Mouse (Mus musculus): ENCODE results near the gene Kpna3. TPM values are rescaled to one million over a fixed set of nuclear protein-coding genes. Genes with fewer than 3 reads are reported as not detected.
"Not testable (repeated sequence)": the region's sequence is repeated elsewhere in the genome, so short reads cannot be mapped to it uniquely, and the experiment has no call there.

Kpna3 gene
- polyA plus RNA-seq, 1 experiment from 2014 or later = 109 TPM

DNA sequence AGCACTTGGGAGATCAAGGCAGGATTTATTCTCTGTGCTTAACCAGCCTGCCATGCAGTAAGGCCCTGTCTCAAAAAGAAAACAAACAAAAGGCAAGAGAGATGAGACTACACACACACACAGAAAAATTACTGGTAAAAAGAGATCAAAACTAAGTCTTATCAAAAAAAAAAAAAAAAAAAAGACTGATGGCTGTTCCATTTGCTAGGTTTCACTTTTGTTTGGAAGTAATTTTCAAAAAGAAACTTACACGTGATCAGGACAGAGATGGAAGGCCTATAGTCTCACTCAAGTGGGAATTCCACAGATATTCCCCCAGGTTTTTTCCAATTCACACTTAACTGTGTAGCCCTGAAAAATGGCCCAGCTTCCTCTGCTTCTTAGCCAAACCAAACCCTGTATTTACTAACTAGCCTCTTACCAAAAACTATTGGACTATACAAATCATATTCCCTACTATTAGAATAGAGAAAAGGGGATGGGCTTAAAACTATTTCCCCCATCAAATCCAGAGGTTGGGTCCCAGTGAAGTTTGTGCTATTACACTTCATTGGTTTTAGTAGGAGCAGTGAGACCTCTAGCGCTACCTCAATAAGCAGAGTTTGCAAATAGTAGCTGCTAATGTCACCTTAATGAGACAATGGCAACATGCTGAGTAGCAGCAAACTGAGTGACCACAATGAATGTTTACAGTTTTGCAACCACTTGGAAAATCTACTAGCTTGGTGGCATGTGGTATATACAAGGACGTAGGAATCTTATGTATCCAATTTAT lies 1.3 kb downstream of the Kpna3 start:
- Histone ChIP-seq H3K9me3 (ENCODE audit: control insufficient read depth, low read length) (no peaks in the 10 kb centered on the region), H3K4me1 (ENCODE audit: control insufficient read depth, insufficient read depth, low read length) (peaks cover 8% of the 10 kb centered on the region), H3K27me3 (ENCODE audit: control insufficient read depth, insufficient read depth, low read length) (no peaks in the 10 kb centered on the region), H3K27ac (ENCODE audit: low read depth, low read length) (no peak overlapping the region; the same call in 1 of the 2 replicates), H3K36me3 (ENCODE audit: control insufficient read depth, insufficient read depth, low read length) (no peaks in the 10 kb centered on the region), H3K9ac (ENCODE audit: low read length) (peak overlapping the region; percentile 93; the same call in 1 of the 2 replicates), H3K4me2 (ENCODE audit: low read depth) (peak overlapping the region; percentile 39), H3K4me3 (ENCODE audit: low read depth, low read length) (peak overlapping the region; percentile 92)
- DNase-seq (ENCODE audit: low spot score) (no peak), ATAC-seq (ENCODE audit: insufficient read depth, low FRiP score, low TSS enrichment) (no peak)
- WGBS = 19% methylated on average over 3 of the region's 3 CpGs

DNA sequence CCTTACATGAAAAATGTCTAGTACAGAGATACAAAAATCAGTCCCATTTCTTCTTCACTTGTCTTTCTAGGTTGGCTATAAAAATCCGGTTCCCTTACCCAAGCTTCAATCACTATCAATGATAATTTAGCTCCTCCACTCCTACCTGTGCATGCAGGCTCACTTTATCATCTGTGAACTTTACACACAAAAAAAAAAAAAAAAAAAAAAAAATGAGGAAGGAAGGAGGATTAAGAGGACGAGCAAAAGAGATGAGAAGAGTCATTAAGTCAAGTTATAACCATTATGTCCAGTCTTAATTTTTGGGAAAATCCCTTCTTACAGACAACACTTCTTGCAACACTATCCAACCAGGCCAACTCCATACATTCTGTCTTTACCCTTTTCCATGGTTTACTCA lies 2.8 kb downstream of the Kpna3 start:
- Histone ChIP-seq H3K4me2 (ENCODE audit: low read depth) (no peak overlapping the region), H3K4me1 (ENCODE audit: control insufficient read depth, insufficient read depth, low read length) (peaks cover 8% of the 10 kb centered on the region), H3K27ac (ENCODE audit: low read depth, low read length) (no peak overlapping the region), H3K27me3 (ENCODE audit: control insufficient read depth, insufficient read depth, low read length) (no peaks in the 10 kb centered on the region), H3K9me3 (ENCODE audit: control insufficient read depth, low read length) (no peaks in the 10 kb centered on the region), H3K9ac (ENCODE audit: low read length) (no peak overlapping the region), H3K4me3 (ENCODE audit: low read depth, low read length) (no peak overlapping the region), H3K36me3 (ENCODE audit: control insufficient read depth, insufficient read depth, low read length) (no peaks in the 10 kb centered on the region)
- ATAC-seq (ENCODE audit: insufficient read depth, low FRiP score, low TSS enrichment) = no peak
- 85% methylated on average over 2 of the region's 2 CpGs for WGBS
- DNase-seq (ENCODE audit: low spot score) = no peak

DNA sequence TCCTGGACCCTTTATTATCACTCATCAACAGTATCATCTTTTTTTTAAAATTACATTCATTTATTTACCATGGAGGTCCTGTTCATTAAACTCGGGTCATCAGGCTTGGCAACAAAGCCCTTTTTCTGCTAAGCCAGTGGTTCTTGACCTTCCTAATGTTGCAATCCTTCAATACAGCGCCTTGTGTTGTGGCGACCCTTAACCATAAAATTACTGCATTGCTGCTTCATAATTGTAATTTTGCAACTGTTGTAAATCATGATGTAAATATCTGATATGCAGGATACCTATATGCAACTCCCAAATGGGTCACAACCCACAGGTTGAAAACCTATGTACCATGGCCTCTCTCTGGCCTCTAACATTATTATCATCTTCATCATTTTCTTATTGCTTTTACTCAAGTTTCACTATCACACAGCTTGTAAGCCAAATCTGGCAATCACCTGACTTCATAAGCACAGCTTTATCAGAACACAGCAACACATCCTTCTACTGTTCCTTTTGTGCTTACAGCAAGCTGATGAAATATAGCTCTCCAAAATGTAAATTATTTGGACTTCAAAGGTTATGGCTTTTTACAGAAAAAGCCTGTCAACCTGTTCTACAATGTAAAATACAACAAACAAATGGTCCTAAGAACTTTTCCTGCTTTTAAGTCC lies 11.4 kb downstream of the Kpna3 start:
- Histone ChIP-seq H3K27me3 (ENCODE audit: control insufficient read depth, insufficient read depth, low read length) (no peaks in the 10 kb centered on the region), H3K4me1 (ENCODE audit: control insufficient read depth, insufficient read depth, low read length) (no peaks in the 10 kb centered on the region), H3K27ac (ENCODE audit: low read depth, low read length) (no peak overlapping the region), H3K4me2 (ENCODE audit: low read depth) (no peak overlapping the region), H3K9me3 (ENCODE audit: control insufficient read depth, low read length) (no peaks in the 10 kb centered on the region), H3K9ac (ENCODE audit: low read length) (no peak overlapping the region), H3K36me3 (ENCODE audit: control insufficient read depth, insufficient read depth, low read length) (no peaks in the 10 kb centered on the region), H3K4me3 (ENCODE audit: low read depth, low read length) (no peak overlapping the region)
- DNase-seq (ENCODE audit: low spot score) (no peak), ATAC-seq (ENCODE audit: insufficient read depth, low FRiP score, low TSS enrichment) (no peak)
- WGBS = 74% methylated on average over 3 of the region's 3 CpGs

DNA sequence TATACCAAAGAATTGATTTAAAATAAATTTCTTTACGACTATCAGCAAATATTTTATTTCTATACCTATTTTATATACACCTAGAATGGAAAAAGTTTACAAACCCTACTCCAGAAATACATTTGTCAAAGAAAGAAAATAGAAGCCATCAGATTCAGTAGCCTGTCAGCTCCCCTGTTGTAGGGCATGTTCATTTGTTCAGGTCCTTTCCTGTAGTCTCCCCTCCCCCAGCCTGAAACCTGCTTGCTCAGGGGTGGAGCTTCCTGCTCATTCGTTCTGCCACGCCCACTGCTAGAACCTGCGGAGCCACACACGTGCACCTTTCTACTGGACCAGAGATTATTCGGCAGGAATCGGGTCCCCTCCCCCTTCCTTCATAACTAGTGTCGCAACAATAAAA lies 12.6 kb downstream of the Kpna3 start:
- not testable (repeated sequence) for H3K4me3 ChIP-seq (ENCODE audit: low read depth, low read length); H3K9me3 ChIP-seq (ENCODE audit: control insufficient read depth, low read length); H3K4me2 ChIP-seq (ENCODE audit: low read depth); DNase-seq (ENCODE audit: low spot score); ATAC-seq (ENCODE audit: insufficient read depth, low FRiP score, low TSS enrichment); H3K4me1 ChIP-seq (ENCODE audit: control insufficient read depth, insufficient read depth, low read length); H3K27ac ChIP-seq (ENCODE audit: low read depth, low read length); H3K9ac ChIP-seq (ENCODE audit: low read length); H3K27me3 ChIP-seq (ENCODE audit: control insufficient read depth, insufficient read depth, low read length); H3K36me3 ChIP-seq (ENCODE audit: control insufficient read depth, insufficient read depth, low read length)
- 89% methylated on average over 1 of the region's 8 CpGs for WGBS

DNA sequence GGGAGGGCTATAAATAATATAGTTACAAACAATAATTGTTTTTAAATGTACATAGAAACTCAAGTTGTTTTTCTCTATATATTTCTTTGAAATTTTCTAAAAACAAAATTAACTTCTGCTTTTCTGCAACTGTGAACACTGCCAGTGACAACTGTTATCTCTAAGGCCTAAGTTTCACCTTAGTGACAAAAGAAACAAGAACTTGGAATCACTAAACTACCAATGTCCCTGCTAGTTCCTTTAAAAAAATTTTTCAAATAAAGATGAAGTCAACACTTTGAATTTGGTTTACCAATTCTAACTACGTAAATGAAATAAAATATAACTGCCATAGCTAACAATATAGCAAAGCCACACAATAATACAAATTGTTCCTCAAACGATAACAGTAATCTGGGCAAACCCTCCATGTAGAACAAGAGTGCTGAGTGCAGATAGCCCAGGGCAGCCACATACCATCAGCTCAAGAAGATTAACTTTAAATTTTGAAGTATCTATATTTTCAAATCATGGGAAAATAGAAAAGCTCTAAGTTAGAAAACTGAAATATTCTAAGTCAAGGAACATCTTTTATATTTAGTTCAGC lies 14.5 kb downstream of the Kpna3 start:
- ATAC-seq (ENCODE audit: insufficient read depth, low FRiP score, low TSS enrichment) (no peak), DNase-seq (ENCODE audit: low spot score) (no peak)
- 94% methylated on average over 2 of the region's 2 CpGs for WGBS

DNA sequence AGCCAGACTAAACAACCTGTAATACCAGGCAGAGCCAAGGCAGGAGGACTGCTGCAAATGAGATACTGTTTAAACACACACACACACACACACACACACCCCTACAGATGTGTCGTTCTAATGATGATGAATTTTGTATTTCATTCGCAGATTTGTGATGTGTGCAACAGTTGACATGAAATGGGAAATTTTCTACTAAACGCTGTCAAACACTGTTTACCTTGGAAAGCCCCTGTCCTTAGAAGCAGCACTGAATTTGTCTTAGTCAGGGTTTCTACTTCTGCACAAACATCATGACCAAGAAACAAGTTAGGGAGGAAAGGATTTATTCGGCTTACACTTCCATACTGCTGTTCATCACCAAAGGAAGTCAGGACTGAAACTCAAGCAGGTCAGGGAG lies 24.0 kb downstream of the Kpna3 start:
- Histone ChIP-seq H3K9me3 (ENCODE audit: control insufficient read depth, low read length) (no peaks in the 10 kb centered on the region), H3K27ac (ENCODE audit: low read depth, low read length) (no peak overlapping the region), H3K27me3 (ENCODE audit: control insufficient read depth, insufficient read depth, low read length) (no peaks in the 10 kb centered on the region), H3K4me3 (ENCODE audit: low read depth, low read length) (no peak overlapping the region), H3K36me3 (ENCODE audit: control insufficient read depth, insufficient read depth, low read length) (no peaks in the 10 kb centered on the region), H3K4me2 (ENCODE audit: low read depth) (no peak overlapping the region), H3K9ac (ENCODE audit: low read length) (no peak overlapping the region), H3K4me1 (ENCODE audit: control insufficient read depth, insufficient read depth, low read length) (peaks cover 3% of the 10 kb centered on the region; the same call in 1 of the 2 replicates)
- DNase-seq (ENCODE audit: low spot score) (no peak), ATAC-seq (ENCODE audit: insufficient read depth, low FRiP score, low TSS enrichment) (no peak)
- 91% methylated on average over 4 of the region's 4 CpGs for WGBS

More for the DNA sequence above, 14.5 kb downstream of the Kpna3 start:
- Histone ChIP-seq H3K36me3 (ENCODE audit: control insufficient read depth, insufficient read depth, low read length) (no peaks in the 10 kb centered on the region), H3K4me2 (ENCODE audit: low read depth) (no peak overlapping the region), H3K27me3 (ENCODE audit: control insufficient read depth, insufficient read depth, low read length) (no peaks in the 10 kb centered on the region), H3K4me3 (ENCODE audit: low read depth, low read length) (no peak overlapping the region), H3K9ac (ENCODE audit: low read length) (no peak overlapping the region), H3K27ac (ENCODE audit: low read depth, low read length) (no peak overlapping the region), H3K9me3 (ENCODE audit: control insufficient read depth, low read length) (no peaks in the 10 kb centered on the region), H3K4me1 (ENCODE audit: control insufficient read depth, insufficient read depth, low read length) (no peaks in the 10 kb centered on the region)

DNA sequence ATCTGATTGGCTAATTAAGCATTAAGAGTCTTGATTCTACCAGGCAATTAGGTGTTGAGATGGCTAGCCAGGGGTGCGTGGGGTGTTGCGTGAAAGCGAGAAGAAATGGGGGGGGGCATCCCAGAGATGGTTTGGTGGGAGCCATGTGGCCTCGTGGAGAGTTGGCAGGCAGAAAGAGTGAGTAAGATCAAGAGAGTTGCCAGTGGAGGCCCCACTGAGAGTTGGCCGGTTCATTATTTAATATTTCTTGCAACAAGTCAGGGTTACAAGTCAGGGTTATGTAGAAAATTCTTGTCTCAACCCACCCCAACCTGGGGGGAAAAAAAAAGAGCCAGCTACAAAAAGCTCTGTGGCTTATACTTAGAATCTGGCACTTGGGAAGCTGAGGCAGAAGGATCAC lies 24.4 kb downstream of the Kpna3 start:
- Histone ChIP-seq H3K27ac (ENCODE audit: low read depth, low read length) (no peak overlapping the region), H3K4me3 (ENCODE audit: low read depth, low read length) (no peak overlapping the region), H3K4me1 (ENCODE audit: control insufficient read depth, insufficient read depth, low read length) (peaks cover 3% of the 10 kb centered on the region; the same call in 1 of the 2 replicates), H3K27me3 (ENCODE audit: control insufficient read depth, insufficient read depth, low read length) (no peaks in the 10 kb centered on the region), H3K9ac (ENCODE audit: low read length) (no peak overlapping the region), H3K4me2 (ENCODE audit: low read depth) (no peak overlapping the region), H3K36me3 (ENCODE audit: control insufficient read depth, insufficient read depth, low read length) (no peaks in the 10 kb centered on the region), H3K9me3 (ENCODE audit: control insufficient read depth, low read length) (no peaks in the 10 kb centered on the region)
- 86% methylated on average over 5 of the region's 5 CpGs for WGBS
- no peak for ATAC-seq (ENCODE audit: insufficient read depth, low FRiP score, low TSS enrichment)
- no peak for DNase-seq (ENCODE audit: low spot score)

DNA sequence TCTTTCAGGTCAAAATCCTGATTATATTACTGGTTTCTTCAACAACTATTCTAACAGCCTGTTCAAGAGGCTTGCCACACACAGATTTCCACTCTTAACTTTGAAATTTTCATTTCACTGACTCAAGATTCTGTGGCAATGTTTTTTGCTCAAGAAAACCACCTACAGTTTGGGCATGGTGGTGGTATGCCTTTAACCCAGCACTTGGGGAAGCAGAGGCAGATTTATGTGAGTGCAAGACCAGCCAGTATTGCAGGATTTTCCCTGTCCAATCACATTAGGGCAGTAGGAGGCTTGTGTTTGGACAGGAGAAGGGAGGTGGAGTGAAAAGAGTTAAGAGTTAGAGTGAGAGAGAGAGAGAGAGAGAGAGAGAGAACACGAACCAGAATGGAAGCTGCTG lies 24.9 kb downstream of the Kpna3 start:
- ATAC-seq (ENCODE audit: insufficient read depth, low FRiP score, low TSS enrichment) (no peak), DNase-seq (ENCODE audit: low spot score) (no peak)
- Histone ChIP-seq H3K4me3 (ENCODE audit: low read depth, low read length) (no peak overlapping the region), H3K9ac (ENCODE audit: low read length) (no peak overlapping the region), H3K9me3 (ENCODE audit: control insufficient read depth, low read length) (no peaks in the 10 kb centered on the region), H3K4me2 (ENCODE audit: low read depth) (no peak overlapping the region), H3K27ac (ENCODE audit: low read depth, low read length) (no peak overlapping the region), H3K36me3 (ENCODE audit: control insufficient read depth, insufficient read depth, low read length) (no peaks in the 10 kb centered on the region), H3K27me3 (ENCODE audit: control insufficient read depth, insufficient read depth, low read length) (no peaks in the 10 kb centered on the region), H3K4me1 (ENCODE audit: control insufficient read depth, insufficient read depth, low read length) (peaks cover 3% of the 10 kb centered on the region; the same call in 1 of the 2 replicates)
- 42% methylated on average over 1 of the region's 1 CpGs for WGBS

Data from neural tube, embryonic 11.5 days (tissue).